Mouse (Mus musculus) liver, adult (tissue): ENCODE data around the gene Anapc2.

Experiments
- GATA4 ChIP-seq: IDR thresholded peaks from 2 replicates; pipeline ENCODE4 v1.6.1; 2014; ENCODE audit warnings: mild to moderate bottlenecking, low read length; ENCODE audit not compliant: insufficient replicate concordance

Anapc2 gene

DNA sequence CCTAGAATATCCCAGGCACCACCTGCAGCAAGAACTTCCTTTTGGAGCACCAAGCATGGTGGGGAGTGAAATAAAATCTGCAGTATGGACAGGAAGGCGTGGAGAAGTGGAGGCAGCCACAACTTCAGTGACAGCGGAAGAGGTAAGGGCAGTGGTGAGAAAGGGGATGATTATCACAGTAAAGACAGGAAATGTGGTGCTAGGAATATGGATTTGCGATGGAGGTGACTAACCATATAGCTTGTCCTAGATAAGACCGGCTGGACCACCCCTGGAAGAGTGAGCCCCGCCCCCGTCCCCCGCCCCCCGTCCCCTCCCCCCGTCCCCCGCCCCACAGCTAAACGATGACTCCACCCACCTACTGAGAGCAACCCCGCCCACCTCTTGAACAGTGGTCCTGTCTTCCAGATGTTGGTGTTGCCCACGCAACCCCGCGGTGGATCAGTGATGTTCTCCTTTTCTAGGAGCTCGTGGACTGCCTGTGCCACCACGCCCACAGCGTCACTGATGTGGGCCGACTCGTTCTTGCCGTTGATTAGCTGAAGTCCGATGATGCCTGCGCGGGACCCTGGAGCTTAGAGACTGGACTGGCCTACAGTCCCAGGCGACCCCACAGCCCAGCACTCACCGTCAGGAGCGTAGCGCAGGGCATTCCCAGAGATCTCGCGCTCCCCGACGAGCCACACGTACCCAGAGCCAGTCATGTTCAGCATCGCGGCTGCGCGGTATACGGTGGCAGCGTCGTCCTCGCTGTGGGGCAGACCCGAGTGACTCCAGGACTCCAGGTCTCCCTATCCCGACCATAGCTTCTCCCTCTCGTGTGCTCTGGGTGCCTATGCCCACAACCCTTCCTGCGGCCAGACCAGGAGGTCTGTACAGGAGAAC is 32.6 kb downstream of the Anapc2 start:
- no peak for TF ChIP-seq GATA4

DNA sequence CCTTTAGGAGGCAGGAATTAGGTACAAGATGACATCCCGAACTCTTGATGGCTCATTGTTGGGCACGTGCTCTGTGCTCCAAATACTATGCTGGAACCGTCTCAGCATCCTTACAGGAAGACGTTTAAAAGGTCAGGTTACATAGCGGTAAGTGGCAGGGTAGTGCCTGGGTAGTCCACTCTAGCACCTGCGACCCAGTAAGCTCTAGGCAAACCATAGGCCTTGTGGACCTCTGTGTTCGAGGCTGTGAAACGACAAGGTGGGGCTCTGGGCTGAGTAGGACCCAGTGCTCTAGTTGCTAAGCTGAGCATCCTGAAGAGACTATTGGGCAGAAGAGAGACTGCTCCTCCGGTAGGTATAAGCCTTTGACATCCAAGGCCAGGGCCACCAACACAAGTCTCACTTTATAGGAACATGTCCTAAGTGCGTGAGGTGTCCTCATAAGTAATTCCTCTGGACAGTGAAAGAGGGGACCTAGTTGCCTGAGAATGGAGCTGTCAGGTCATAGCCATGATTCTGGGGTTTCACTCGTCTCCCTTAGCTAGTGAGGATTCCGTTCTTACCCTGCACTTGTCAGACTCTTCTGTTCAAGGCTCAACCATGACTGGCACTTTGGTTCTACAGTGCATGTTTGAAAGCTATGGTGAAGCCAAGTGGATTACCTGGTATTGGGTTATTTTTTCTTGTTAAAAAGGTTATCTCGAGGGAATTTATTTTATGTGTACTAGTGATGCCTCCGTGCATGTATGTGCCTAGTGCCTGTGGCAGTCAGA is 33.5 kb downstream of the Anapc2 start:
- no peak for TF ChIP-seq GATA4

DNA sequence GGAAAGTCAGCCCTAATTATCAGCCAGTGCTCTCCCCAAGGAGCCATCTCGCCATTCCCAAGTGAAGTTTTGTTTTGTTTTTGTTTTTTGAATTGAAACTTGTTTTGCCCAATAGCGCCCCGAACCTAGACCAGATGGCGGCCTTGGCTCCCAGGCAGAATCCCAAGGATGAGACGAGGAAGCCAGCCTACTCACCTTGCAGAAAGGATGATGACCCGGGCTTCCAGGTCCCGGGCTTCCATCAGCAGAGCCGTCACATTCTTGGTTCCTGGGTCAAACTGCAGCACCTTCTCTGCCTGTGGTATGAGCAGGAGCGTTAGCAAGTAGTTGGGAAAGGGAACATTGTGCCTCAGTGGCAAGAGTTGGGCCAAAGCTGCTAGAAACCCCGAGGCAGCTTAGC is 37.9 kb downstream of the Anapc2 start:
- no peak for TF ChIP-seq GATA4

DNA sequence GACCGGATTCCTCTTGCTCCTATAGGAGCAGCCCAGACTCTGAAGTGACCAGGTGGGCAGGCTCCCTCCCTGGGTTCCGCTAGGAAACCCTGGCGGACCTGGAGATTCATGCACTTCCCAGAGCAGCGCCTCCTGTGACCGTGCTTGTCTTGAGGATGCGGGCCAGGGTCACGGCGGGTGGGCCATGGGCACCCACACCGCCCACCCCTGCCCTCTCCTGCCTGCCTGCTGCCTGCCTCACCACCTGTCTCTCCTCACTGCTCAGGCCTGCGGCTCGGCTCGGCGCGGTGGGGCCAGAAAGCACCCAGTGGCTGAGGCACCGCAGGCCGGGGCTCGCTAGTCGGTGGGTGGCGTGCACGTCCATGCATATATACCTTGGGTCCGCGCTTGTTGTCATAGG is 38.7 kb downstream of the Anapc2 start:
- no peak for TF ChIP-seq GATA4

DNA sequence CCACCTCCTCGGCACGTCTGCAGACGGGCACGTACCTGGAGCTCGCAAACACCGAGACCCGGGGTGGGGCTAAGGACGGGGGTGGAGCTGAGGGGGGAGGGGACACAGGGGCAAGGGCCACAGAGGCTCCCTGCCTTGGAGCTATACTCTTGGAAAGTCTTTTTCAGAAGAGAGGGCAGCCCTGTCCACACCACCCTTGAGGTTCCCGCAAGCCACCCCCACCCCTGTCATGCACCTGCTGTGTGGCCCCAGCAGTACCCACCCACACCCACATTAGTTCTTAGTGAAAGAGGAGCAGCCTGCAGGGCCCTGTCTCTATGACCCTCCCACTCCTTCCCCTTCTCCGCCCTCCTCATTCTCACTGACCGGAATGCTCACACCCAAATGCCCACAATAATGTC is 39.2 kb downstream of the Anapc2 start:
- TF ChIP-seq GATA4, result no peak

DNA sequence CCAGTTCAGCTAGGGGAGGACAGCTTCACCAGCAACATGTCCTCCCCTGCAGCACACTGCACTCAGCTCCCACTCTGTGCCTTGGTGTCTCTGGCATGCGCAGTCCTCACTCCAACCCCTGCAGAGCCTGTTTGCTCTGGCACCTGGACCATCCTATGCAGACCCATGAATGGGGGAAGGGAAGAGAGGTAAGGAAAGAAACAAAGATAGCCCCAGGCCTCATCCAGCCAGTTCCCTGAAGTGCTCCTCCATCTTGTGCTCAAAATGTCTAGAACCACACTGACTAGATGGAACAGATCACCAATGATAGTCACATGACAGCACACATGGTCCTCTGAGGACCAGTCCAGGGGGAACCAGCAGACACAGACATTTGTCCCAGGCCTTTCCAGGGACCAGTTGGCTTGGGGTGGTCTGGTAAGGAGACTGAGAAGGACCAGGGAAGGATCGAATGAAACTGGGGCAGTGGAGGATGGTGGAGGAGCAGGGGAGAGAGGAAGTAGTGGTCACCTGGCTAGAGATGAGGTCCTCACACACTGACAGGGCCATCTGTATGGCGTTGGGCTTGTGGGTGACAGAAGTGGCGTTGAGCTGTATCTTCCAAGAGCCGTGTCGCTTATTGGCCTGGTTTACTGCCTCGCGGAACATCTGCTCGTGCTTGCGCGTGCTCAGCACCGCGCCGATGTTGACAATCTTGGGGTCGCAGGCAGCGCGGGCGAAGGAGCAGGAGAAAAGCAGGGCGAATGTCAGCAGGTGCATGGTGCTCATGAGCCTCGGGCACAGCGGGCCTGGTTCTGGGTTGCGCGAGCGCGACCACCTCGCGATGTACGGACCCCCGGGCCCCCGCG is 46.1 kb downstream of the Anapc2 start:
- TF ChIP-seq GATA4, result no peak

DNA sequence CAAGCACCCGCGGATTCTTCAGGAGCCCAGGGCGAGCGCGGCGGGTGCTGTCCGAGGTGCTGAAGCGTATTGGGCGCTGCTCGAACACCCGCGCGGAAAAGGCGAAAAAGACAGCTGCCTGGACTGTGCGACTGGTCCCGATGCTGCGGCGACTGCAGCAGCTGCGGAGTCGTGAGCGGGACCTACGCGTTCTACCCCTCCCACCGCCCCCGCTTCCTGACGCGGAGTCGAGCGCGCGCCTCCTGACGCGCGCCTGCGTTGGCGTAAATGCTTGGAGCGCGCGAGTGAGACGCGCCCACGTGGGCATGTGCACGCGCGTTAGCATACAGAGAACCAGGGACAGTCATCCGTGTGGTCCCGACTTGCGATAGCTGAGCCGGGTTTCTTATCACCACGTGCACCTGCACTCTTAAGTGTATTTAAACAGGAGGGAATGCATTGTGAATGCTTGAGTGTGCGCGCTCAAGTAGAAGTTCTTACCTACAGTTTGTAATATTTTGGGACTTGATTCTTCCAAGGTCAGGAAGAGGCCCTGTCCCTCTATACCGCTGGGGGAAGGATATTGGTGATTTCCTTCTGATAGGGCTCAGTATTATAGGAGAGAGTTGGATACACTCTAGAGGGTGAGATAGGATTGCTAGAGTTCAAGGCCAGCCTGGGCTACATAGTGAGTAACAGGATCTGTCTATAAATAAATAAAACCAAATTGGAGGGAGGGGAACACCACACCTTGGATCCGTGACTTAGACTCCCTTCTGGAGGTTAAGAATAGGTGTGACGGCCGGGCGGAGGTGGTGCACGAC is 46.9 kb downstream of the Anapc2 start, which contains the start of gene Grin1:
Gene Grin1, minus strand, starts transcription at position 217 of the 803 bp plus-strand sequence.
- TF ChIP-seq GATA4, result no peak

DNA sequence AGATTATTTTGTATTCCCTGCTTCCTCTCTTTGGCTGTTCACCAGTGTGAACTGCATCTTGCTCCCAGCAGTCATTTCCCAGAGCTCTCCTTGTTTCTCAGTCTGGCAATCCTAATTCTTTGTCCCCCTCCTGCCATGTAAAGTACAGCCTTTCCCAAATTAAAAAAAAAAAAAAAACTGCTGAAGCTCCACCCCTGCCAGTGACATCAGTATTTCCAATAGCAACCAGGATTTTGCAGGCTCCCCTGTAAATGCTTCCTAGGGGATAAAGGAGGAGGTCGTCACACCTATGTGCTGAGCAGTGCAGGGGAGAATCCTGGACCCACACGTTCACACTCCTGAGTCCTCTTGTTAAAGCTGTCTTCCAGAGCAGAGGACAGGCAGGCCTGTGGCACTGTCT is 47.8 kb downstream of the Anapc2 start:
- no peak for TF ChIP-seq GATA4

DNA sequence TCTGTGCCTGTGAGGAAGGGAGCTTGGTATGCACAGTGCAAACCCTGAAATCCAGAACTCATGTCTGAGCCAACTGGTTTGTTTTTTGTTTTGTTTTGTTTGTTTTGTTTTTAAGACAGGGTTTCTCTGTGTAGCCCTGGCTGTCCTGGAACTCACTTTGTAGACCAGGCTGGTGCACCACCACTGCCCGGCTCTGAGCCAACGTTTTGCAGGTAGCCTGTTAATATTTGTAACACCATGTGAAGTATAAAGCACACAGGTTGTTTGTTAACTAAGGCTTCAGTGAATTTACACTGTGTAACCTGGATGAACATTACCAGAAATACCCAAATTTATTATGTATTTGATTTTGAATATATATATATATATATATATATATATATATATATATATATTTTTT is 53.8 kb downstream of the Anapc2 start:
- TF ChIP-seq GATA4, result no peak

DNA sequence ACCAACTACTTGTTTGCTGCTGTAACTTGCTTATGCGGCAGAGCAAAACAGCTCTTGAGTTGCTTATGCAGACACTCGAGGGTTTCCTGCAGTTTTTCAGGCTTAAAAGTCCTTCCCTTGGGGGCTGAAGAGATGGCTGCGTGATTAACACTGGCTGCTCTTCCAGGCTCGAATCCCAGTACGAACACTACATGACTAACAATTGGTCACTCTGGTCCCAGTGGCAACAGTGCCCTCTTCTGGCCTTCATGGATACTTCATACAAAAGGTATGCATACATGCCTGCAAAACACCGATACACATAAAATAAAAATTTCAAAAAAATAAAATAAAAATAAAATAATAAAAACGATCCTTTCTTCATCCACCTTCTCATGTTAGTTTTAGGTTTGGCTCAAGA is 56.2 kb downstream of the Anapc2 start:
- no peak for TF ChIP-seq GATA4

DNA sequence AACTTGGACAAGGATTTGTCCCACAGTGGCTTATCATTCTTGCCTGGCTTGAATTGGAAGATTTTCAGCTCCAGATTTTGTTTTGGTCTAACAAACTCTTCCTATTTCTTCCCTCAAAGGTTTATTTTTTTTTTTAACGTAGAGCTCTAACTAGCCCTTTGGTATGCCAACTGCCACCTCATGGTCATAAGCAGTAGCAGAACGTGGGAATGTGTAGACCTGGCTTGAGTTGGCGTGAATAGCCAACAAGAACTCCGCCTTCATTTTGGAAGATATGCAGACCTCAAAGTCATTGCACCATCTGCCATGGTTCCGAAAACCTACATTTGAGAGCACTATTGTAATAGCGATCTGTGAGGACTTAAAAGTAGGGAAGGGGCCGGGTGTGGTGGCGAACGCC is 59.2 kb downstream of the Anapc2 start:
- TF ChIP-seq GATA4, result no peak

DNA sequence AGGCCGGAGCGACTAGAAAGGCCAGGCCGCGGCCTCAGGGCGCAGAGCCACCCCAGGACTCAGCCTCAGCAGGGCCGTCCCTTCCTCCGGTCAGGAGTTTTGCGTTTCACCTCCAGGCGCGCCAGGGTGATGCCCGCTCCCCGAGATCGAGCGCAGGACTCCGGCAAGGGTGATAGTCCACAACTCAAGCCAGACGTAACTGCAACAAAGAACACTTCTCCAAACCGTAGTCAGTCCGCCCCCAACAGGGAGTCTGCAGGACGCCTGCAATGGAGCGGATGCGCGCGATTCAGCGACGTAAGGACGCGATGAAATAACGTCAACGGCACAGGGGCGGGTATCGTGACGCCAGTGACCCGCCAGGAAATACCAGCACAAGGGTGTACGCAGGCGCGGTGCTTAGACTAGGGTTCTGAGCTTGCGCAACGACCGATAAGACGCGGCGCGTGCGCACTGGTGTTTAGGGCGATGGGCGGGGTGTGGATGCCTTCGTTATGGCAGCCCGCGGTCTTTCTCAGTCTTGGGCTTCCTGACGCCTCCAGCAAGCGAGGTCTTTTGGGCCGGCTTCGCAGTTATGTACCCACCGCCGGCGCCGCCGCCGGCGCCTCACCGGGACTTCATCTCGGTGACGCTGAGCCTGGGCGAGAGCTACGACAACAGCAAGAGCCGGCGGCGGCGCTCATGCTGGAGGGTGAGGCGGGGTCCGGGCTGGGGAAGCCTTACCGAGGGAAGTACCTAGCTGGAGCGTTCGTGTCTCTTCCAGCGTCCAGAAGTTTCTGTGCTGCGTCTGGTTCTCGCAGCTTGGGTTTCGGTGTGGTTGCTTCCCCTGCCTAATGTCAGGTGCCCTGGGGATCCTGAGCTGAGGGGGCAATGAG is 60.2 kb downstream of the Anapc2 start, which contains the start of gene Man1b1:
Gene Man1b1, plus strand, starts transcription at position 53 of the 875 bp plus-strand sequence.
- TF ChIP-seq GATA4, result peak; percentile 99

DNA sequence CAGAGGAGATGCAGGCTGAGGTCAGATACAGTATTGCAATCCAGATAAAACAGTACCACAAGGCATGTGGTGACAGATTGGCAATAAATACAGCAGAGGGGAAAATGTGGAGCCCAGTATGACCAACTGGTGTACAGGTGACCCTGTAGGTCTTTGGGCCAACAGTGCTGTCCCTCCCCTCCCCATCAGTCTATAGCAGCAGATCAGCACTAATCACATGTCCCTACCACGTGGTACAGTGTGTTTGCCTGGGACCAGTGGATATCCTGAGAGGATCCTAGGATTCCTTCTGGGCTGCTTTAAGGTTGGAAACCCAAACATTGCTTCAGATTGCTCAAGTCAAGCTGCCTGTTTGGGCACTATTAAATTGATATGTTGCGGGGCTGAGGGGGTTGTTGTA is 61.3 kb downstream of the Anapc2 start:
- TF ChIP-seq GATA4, result no peak
